Mouse (Mus musculus): ENCODE results near the gene Tppp3.

- TF ChIP-seq CTCF (IDR thresholded peaks at IDR 0.05; ENCODE audit: low read depth, low read length) (no peak), POLR2A (IDR thresholded peaks at IDR 0.05; ENCODE audit: extremely low read depth, insufficient read depth, low read length) (no peak)
These were observed 35.7 kb upstream of the Tppp3 start for GRCm38 (mm10) chr8:105506977-105507376.

Measured in liver, adult 2 months (tissue).